ENCODE assay signal across 21 mouse cellular contexts in genomic region chr2:72736685-72737084, GRCm38 (mm10).
A peak's percentile ranks its signal among the peaks of the same experiment; 100 is the strongest.
DNase-seq lines count a peak whose midpoint lies in the region; ATAC-seq and TF ChIP-seq lines count a peak whose summit lies in the region.
"Had no signal": no experiment of that assay in that cellular context is flagged by ENCODE, and none has a peak within 500 bp of the region (broad histone marks: within the 10 kb centered on the region; RNA-seq: fewer than 3 reads in every experiment).

No protein-coding gene starts in this region.

- H3K27me3 ChIP-seq in embryonic facial prominence, embryonic 13.5 days = no peaks in the 10 kb centered on the region
- H3K27me3 ChIP-seq in embryonic facial prominence, embryonic 10.5 days (replicated peaks; ENCODE audit: low read depth, poor library complexity, severe bottlenecking) = no peaks in the 10 kb centered on the region
- H3K27me3 ChIP-seq in lung, postnatal 0 days (replicated peaks; ENCODE audit: insufficient read depth, low read length) = no peaks in the 10 kb centered on the region
- no peaks in the 10 kb centered on the region for H3K27me3 ChIP-seq in limb, embryonic 14.5 days (ENCODE audit: control insufficient read depth, insufficient read depth, low read length)
- H3K27me3 ChIP-seq: embryonic facial prominence, embryonic 12.5 days; forebrain, embryonic 15.5 days had no signal

- H3K4me3 ChIP-seq in embryonic facial prominence, embryonic 13.5 days = no peak overlapping the region
- H3K4me3 ChIP-seq in embryonic facial prominence, embryonic 10.5 days = no peak overlapping the region
- no peak overlapping the region for H3K4me3 ChIP-seq in lung, postnatal 0 days (ENCODE audit: low read depth, low read length)
- H3K4me3 ChIP-seq in lung, adult 2 months (replicated peaks; ENCODE audit: extremely low read depth, low read depth, low read length) = no peak overlapping the region
- H3K4me3 ChIP-seq in limb, embryonic 14.5 days (replicated peaks; ENCODE audit: low read length) = no peak overlapping the region
- H3K4me3 ChIP-seq: embryonic facial prominence, embryonic 12.5 days; erythroblast, embryonic 14.5 days; forebrain, embryonic 15.5 days; heart, embryonic 10.5 days; hindbrain, embryonic 13.5 days had no signal

- H3K4me1 ChIP-seq in embryonic facial prominence, embryonic 13.5 days = peaks cover 43% of the 10 kb centered on the region
- peaks cover 26% of the 10 kb centered on the region for H3K4me1 ChIP-seq in embryonic facial prominence, embryonic 10.5 days
- H3K4me1 ChIP-seq in lung, postnatal 0 days (ENCODE audit: insufficient read depth, low read depth, low read length) = no peaks in the 10 kb centered on the region
- 0 out of 2 replicates have a peak, but pooled peaks cover 3% of the 10 kb centered on the region for H3K4me1 ChIP-seq in lung, adult 2 months (ENCODE audit: control insufficient read depth, insufficient read depth, low read length)
- peaks cover 32% of the 10 kb centered on the region for H3K4me1 ChIP-seq in limb, embryonic 14.5 days (ENCODE audit: control insufficient read depth, insufficient read depth, low read length)

- H3K27ac ChIP-seq in embryonic facial prominence, embryonic 13.5 days = peak overlapping the region; percentile 69
- no peak overlapping the region for H3K27ac ChIP-seq in embryonic facial prominence, embryonic 10.5 days (replicated peaks)
- H3K27ac ChIP-seq in lung, postnatal 0 days (ENCODE audit: low read length) = no peak overlapping the region
- H3K27ac ChIP-seq in limb, embryonic 14.5 days (replicated peaks; ENCODE audit: low read depth, low read length) = peak overlapping the region; percentile 67; the same call in 1 of the 2 replicates
- H3K27ac ChIP-seq: embryonic facial prominence, embryonic 12.5 days; forebrain, embryonic 15.5 days; heart, embryonic 10.5 days; hindbrain, embryonic 13.5 days; hindbrain, postnatal 0 days had no signal

- no peak overlapping the region for H3K4me2 ChIP-seq in embryonic facial prominence, embryonic 13.5 days
- H3K4me2 ChIP-seq in lung, postnatal 0 days (replicated peaks; ENCODE audit: low read depth, low read length) = no peak overlapping the region
- H3K4me2 ChIP-seq in limb, embryonic 14.5 days (replicated peaks; ENCODE audit: low read depth, low read length, severe bottlenecking) = no peak overlapping the region
- H3K4me2 ChIP-seq: embryonic facial prominence, embryonic 12.5 days; forebrain, embryonic 15.5 days; hindbrain, embryonic 13.5 days had no signal

- no peak for TF ChIP-seq EP300 in lung, postnatal 0 days (IDR thresholded peaks at IDR 0.05)

- 25% methylated on average over 3 of the region's 3 CpGs for WGBS in embryonic facial prominence, embryonic 13.5 days
- WGBS in embryonic facial prominence, embryonic 10.5 days = 82% methylated on average over 3 of the region's 3 CpGs
- 69% methylated on average over 3 of the region's 3 CpGs for WGBS in lung, postnatal 0 days
- WGBS in lung, adult 2 months = 76% methylated on average over 3 of the region's 3 CpGs
- 16% methylated on average over 3 of the region's 3 CpGs for WGBS in limb, embryonic 14.5 days

- no peak for DNase-seq in embryonic facial prominence, embryonic 10.5 days (ENCODE audit: low spot score)
- peak; percentile 43 for DNase-seq in lung, postnatal 0 days (ENCODE audit: low spot score)
- no peak for DNase-seq in lung, adult 2 months
- DNase-seq in limb, embryonic 14.5 days (ENCODE audit: low spot score) = peak; percentile 18
- DNase-seq in cerebellum, postnatal 14 days = no peak
- no peak for DNase-seq in embryo, embryonic 10.5 days (ENCODE audit: low spot score)
- DNase-seq: adrenal gland, adult 2 months; adrenal gland, postnatal 25 days; cerebellum, adult 18-20 months; cerebellum, adult 9-11 months; embryo, embryonic 11 days; gastrocnemius, postnatal 36 days; heart, adult 18-20 months; heart, postnatal 10 days had no signal

- TF ChIP-seq POLR2A in lung, adult 2 months (IDR thresholded peaks at IDR 0.05; ENCODE audit: borderline replicate concordance, extremely low read depth, low read depth, low read length) = no peak
- TF ChIP-seq POLR2A in limb, embryonic 14.5 days (IDR thresholded peaks at IDR 0.05; ENCODE audit: borderline replicate concordance, extremely low read depth, insufficient read depth, insufficient read length) = no peak

- no peak for TF ChIP-seq CTCF in lung, postnatal 0 days (IDR thresholded peaks at IDR 0.05)
- no peak for TF ChIP-seq CTCF in lung, adult 2 months (IDR thresholded peaks at IDR 0.05; ENCODE audit: insufficient read depth, low read length)

- no peaks in the 10 kb centered on the region for H3K9me3 ChIP-seq in embryonic facial prominence, embryonic 13.5 days
- H3K9me3 ChIP-seq in embryonic facial prominence, embryonic 10.5 days = no peaks in the 10 kb centered on the region
- no peaks in the 10 kb centered on the region for H3K9me3 ChIP-seq in lung, postnatal 0 days (ENCODE audit: low read length)
- no peaks in the 10 kb centered on the region for H3K9me3 ChIP-seq in limb, embryonic 14.5 days (ENCODE audit: control insufficient read depth, low read length)
- H3K9me3 ChIP-seq: embryonic facial prominence, embryonic 12.5 days; forebrain, embryonic 15.5 days; heart, embryonic 10.5 days; hindbrain, embryonic 13.5 days had no signal

- no peak overlapping the region for H3K9ac ChIP-seq in embryonic facial prominence, embryonic 13.5 days
- H3K9ac ChIP-seq in lung, postnatal 0 days (replicated peaks; ENCODE audit: low read depth) = no peak overlapping the region
- H3K9ac ChIP-seq in limb, embryonic 14.5 days (ENCODE audit: low read depth, low read length, severe bottlenecking) = no peak overlapping the region
- H3K9ac ChIP-seq: embryonic facial prominence, embryonic 12.5 days; forebrain, embryonic 15.5 days; hindbrain, embryonic 13.5 days had no signal

- H3K36me3 ChIP-seq in embryonic facial prominence, embryonic 13.5 days = no peaks in the 10 kb centered on the region
- H3K36me3 ChIP-seq in embryonic facial prominence, embryonic 10.5 days (replicated peaks) = no peaks in the 10 kb centered on the region
- no peaks in the 10 kb centered on the region for H3K36me3 ChIP-seq in lung, postnatal 0 days (ENCODE audit: insufficient read depth, low read length)
- no peaks in the 10 kb centered on the region for H3K36me3 ChIP-seq in limb, embryonic 14.5 days (ENCODE audit: control insufficient read depth, insufficient read depth, low read length)
- H3K36me3 ChIP-seq: embryonic facial prominence, embryonic 12.5 days; forebrain, embryonic 15.5 days; heart, embryonic 10.5 days; hindbrain, embryonic 13.5 days had no signal

- ATAC-seq in embryonic facial prominence, embryonic 13.5 days (ENCODE audit: insufficient number of reproducible peaks, insufficient read depth, low FRiP score, low TSS enrichment, low read depth) = no peak
- ATAC-seq in lung, postnatal 0 days = peak; percentile 76
- peak; percentile 43; the same call in 1 of the 2 replicates for ATAC-seq in limb, embryonic 14.5 days (ENCODE audit: low FRiP score, low read depth)
- ATAC-seq: forebrain, embryonic 15.5 days; hindbrain, postnatal 0 days had no signal

Comparison
In these comparisons a context has a peak if more than half of its experiments do, and no peak if none do; other contexts are left out.
1. H3K27ac ChIP-seq: peak in embryonic facial prominence, embryonic 13.5 days (single experiment) and limb, embryonic 14.5 days (single experiment); none in embryonic facial prominence, embryonic 10.5 days (single experiment) and lung, postnatal 0 days (single experiment).
2. DNase-seq: peak in lung, postnatal 0 days (single experiment) and limb, embryonic 14.5 days (single experiment); none in embryonic facial prominence, embryonic 10.5 days (single experiment), lung, adult 2 months (single experiment), cerebellum, postnatal 14 days (0 of 2) and embryo, embryonic 10.5 days (single experiment).